Mouse (Mus musculus): ENCODE data around the gene Mrpl45. TPM values are rescaled to one million over a fixed set of nuclear protein-coding genes. Genes with fewer than 3 reads are reported as not detected.
"Not testable (repeated sequence)": the region's sequence is repeated elsewhere in the genome, so short reads cannot be mapped to it uniquely, and the experiment has no call there.

Mrpl45 gene
- 38.2 and 41.6 TPM in 2 replicates for polyA plus RNA-seq (2015; fragmentation: Nextera tagmentation; extraction: Ambion mirVana)

- Histone ChIP-seq H3K36me3 (ENCODE audit: control insufficient read depth, insufficient read depth, low read length) (no peaks in the 10 kb centered on the region), H3K4me3 (ENCODE audit: low read depth, low read length) (peak within 1 kb of the TSS; percentile 50), H3K9me3 (replicated peaks; ENCODE audit: control insufficient read depth, low read length, poor library complexity, severe bottlenecking) (no peaks in the 10 kb centered on the region), H3K4me1 (ENCODE audit: control insufficient read depth, insufficient read depth, low read length) (peaks cover 9% of the 10 kb centered on the region), H3K4me2 (ENCODE audit: low read length) (peak within 1 kb of the TSS; percentile 63), H3K9ac (ENCODE audit: low read depth, low read length) (peak within 1 kb of the TSS; percentile 62), H3K27me3 (ENCODE audit: control insufficient read depth, insufficient read depth, low read depth, low read length) (no peaks in the 10 kb centered on the region), H3K27ac (ENCODE audit: low read length) (peak within 1 kb of the TSS; percentile 81)
- ATAC-seq, result peak; percentile 95
- under 1% methylated on average over 47 of the region's 50 CpGs for WGBS
These were observed at the start of gene Mrpl45 for GRCm38 (mm10) chr11:97315504-97316503. TSS of gene Mrpl45 (plus strand) at chr11:97315716.

- H3K36me3 ChIP-seq (ENCODE audit: control insufficient read depth, insufficient read depth, low read length); H3K27me3 ChIP-seq (ENCODE audit: control insufficient read depth, insufficient read depth, low read depth, low read length); H3K4me1 ChIP-seq (ENCODE audit: control insufficient read depth, insufficient read depth, low read length); H3K4me3 ChIP-seq (ENCODE audit: low read depth, low read length); H3K27ac ChIP-seq (ENCODE audit: low read length); H3K9ac ChIP-seq (ENCODE audit: low read depth, low read length); H3K9me3 ChIP-seq (replicated peaks; ENCODE audit: control insufficient read depth, low read length, poor library complexity, severe bottlenecking); ATAC-seq; H3K4me2 ChIP-seq (ENCODE audit: low read length): not testable (repeated sequence)
- WGBS, result 93% methylated on average over 1 of the region's 1 CpGs
These were observed 49.0 kb upstream of the Mrpl45 start for GRCm38 (mm10) chr11:97266544-97266943.

- H3K36me3 ChIP-seq (ENCODE audit: control insufficient read depth, insufficient read depth, low read length); H3K9ac ChIP-seq (ENCODE audit: low read depth, low read length); H3K4me3 ChIP-seq (ENCODE audit: low read depth, low read length); H3K27ac ChIP-seq (ENCODE audit: low read length); H3K27me3 ChIP-seq (ENCODE audit: control insufficient read depth, insufficient read depth, low read depth, low read length); H3K4me2 ChIP-seq (ENCODE audit: low read length); H3K4me1 ChIP-seq (ENCODE audit: control insufficient read depth, insufficient read depth, low read length); H3K9me3 ChIP-seq (replicated peaks; ENCODE audit: control insufficient read depth, low read length, poor library complexity, severe bottlenecking); ATAC-seq: not testable (repeated sequence)
- WGBS, result 90% methylated on average over 2 of the region's 2 CpGs
These were observed 45.5 kb upstream of the Mrpl45 start for GRCm38 (mm10) chr11:97270004-97270403.

GRCm38 (mm10) chr11:97272835-97273234 lies 42.7 kb upstream of the Mrpl45 start:
- 97% methylated on average over 4 of the region's 4 CpGs for WGBS
- H3K36me3 ChIP-seq (ENCODE audit: control insufficient read depth, insufficient read depth, low read length), result no peaks in the 10 kb centered on the region

GRCm38 (mm10) chr11:97273613-97274012 lies 41.9 kb upstream of the Mrpl45 start:
- Histone ChIP-seq H3K4me2 (ENCODE audit: low read length) (no peak overlapping the region), H3K27me3 (ENCODE audit: control insufficient read depth, insufficient read depth, low read depth, low read length) (no peaks in the 10 kb centered on the region), H3K4me1 (ENCODE audit: control insufficient read depth, insufficient read depth, low read length) (peaks cover 19% of the 10 kb centered on the region), H3K9me3 (replicated peaks; ENCODE audit: control insufficient read depth, low read length, poor library complexity, severe bottlenecking) (no peaks in the 10 kb centered on the region), H3K9ac (ENCODE audit: low read depth, low read length) (no peak overlapping the region), H3K27ac (ENCODE audit: low read length) (no peak overlapping the region), H3K36me3 (ENCODE audit: control insufficient read depth, insufficient read depth, low read length) (no peaks in the 10 kb centered on the region), H3K4me3 (ENCODE audit: low read depth, low read length) (no peak overlapping the region)
- WGBS, result 84% methylated on average over 5 of the region's 5 CpGs
- ATAC-seq, result no peak

More at GRCm38 (mm10) chr11:97272835-97273234, 42.7 kb upstream of the Mrpl45 start:
- Histone ChIP-seq H3K27ac (ENCODE audit: low read length) (no peak overlapping the region), H3K4me3 (ENCODE audit: low read depth, low read length) (no peak overlapping the region), H3K27me3 (ENCODE audit: control insufficient read depth, insufficient read depth, low read depth, low read length) (no peaks in the 10 kb centered on the region), H3K4me2 (ENCODE audit: low read length) (no peak overlapping the region), H3K9ac (ENCODE audit: low read depth, low read length) (no peak overlapping the region), H3K4me1 (ENCODE audit: control insufficient read depth, insufficient read depth, low read length) (peaks cover 11% of the 10 kb centered on the region), H3K9me3 (replicated peaks; ENCODE audit: control insufficient read depth, low read length, poor library complexity, severe bottlenecking) (no peaks in the 10 kb centered on the region)
- no peak for ATAC-seq

- H3K27ac ChIP-seq (ENCODE audit: low read length); H3K9ac ChIP-seq (ENCODE audit: low read depth, low read length); H3K27me3 ChIP-seq (ENCODE audit: control insufficient read depth, insufficient read depth, low read depth, low read length); ATAC-seq; H3K4me3 ChIP-seq (ENCODE audit: low read depth, low read length); H3K9me3 ChIP-seq (replicated peaks; ENCODE audit: control insufficient read depth, low read length, poor library complexity, severe bottlenecking); H3K36me3 ChIP-seq (ENCODE audit: control insufficient read depth, insufficient read depth, low read length); H3K4me2 ChIP-seq (ENCODE audit: low read length): not testable (repeated sequence)
- 97% methylated on average over 6 of the region's 6 CpGs for WGBS
- H3K4me1 ChIP-seq (ENCODE audit: control insufficient read depth, insufficient read depth, low read length), result peaks cover 23% of the 10 kb centered on the region
These were observed 40.6 kb upstream of the Mrpl45 start for GRCm38 (mm10) chr11:97274947-97275346.

- Histone ChIP-seq H3K27me3 (ENCODE audit: control insufficient read depth, insufficient read depth, low read depth, low read length) (no peaks in the 10 kb centered on the region), H3K9me3 (replicated peaks; ENCODE audit: control insufficient read depth, low read length, poor library complexity, severe bottlenecking) (no peaks in the 10 kb centered on the region), H3K27ac (ENCODE audit: low read length) (no peak overlapping the region), H3K4me1 (ENCODE audit: control insufficient read depth, insufficient read depth, low read length) (peaks cover 23% of the 10 kb centered on the region), H3K4me2 (ENCODE audit: low read length) (no peak overlapping the region), H3K36me3 (ENCODE audit: control insufficient read depth, insufficient read depth, low read length) (no peaks in the 10 kb centered on the region), H3K9ac (ENCODE audit: low read depth, low read length) (no peak overlapping the region), H3K4me3 (ENCODE audit: low read depth, low read length) (no peak overlapping the region)
- WGBS, result 94% methylated on average over 2 of the region's 2 CpGs
- ATAC-seq, result no peak
These were observed 40.2 kb upstream of the Mrpl45 start for GRCm38 (mm10) chr11:97275349-97275748.

- 31% methylated on average over 1 of the region's 1 CpGs for WGBS
- Histone ChIP-seq H3K9ac (ENCODE audit: low read depth, low read length) (no peak overlapping the region), H3K36me3 (ENCODE audit: control insufficient read depth, insufficient read depth, low read length) (no peaks in the 10 kb centered on the region), H3K27ac (ENCODE audit: low read length) (no peak overlapping the region), H3K4me3 (ENCODE audit: low read depth, low read length) (no peak overlapping the region), H3K9me3 (replicated peaks; ENCODE audit: control insufficient read depth, low read length, poor library complexity, severe bottlenecking) (no peaks in the 10 kb centered on the region), H3K4me1 (ENCODE audit: control insufficient read depth, insufficient read depth, low read length) (peaks cover 25% of the 10 kb centered on the region), H3K27me3 (ENCODE audit: control insufficient read depth, insufficient read depth, low read depth, low read length) (no peaks in the 10 kb centered on the region), H3K4me2 (ENCODE audit: low read length) (no peak overlapping the region)
- ATAC-seq, result no peak
These were observed 39.5 kb upstream of the Mrpl45 start for GRCm38 (mm10) chr11:97276019-97276418.

- no peak overlapping the region for H3K4me3 ChIP-seq (ENCODE audit: low read depth, low read length)
- H3K27me3 ChIP-seq (ENCODE audit: control insufficient read depth, insufficient read depth, low read depth, low read length), result no peaks in the 10 kb centered on the region
- H3K9ac ChIP-seq (ENCODE audit: low read depth, low read length), result no peak overlapping the region
- H3K4me1 ChIP-seq (ENCODE audit: control insufficient read depth, insufficient read depth, low read length), result peaks cover 25% of the 10 kb centered on the region
- H3K4me2 ChIP-seq (ENCODE audit: low read length), result no peak overlapping the region
- ATAC-seq, result no peak
- H3K36me3 ChIP-seq (ENCODE audit: control insufficient read depth, insufficient read depth, low read length), result no peaks in the 10 kb centered on the region
- no peaks in the 10 kb centered on the region for H3K9me3 ChIP-seq (replicated peaks; ENCODE audit: control insufficient read depth, low read length, poor library complexity, severe bottlenecking)
- H3K27ac ChIP-seq (ENCODE audit: low read length), result no peak overlapping the region
- 76% methylated on average over 5 of the region's 5 CpGs for WGBS
These were observed 38.4 kb upstream of the Mrpl45 start for GRCm38 (mm10) chr11:97277166-97277565.

Data from midbrain, embryonic 16.5 days (tissue).